Mouse (Mus musculus): ENCODE data around the gene Ccl17.

Gene Ccl17

DNA sequence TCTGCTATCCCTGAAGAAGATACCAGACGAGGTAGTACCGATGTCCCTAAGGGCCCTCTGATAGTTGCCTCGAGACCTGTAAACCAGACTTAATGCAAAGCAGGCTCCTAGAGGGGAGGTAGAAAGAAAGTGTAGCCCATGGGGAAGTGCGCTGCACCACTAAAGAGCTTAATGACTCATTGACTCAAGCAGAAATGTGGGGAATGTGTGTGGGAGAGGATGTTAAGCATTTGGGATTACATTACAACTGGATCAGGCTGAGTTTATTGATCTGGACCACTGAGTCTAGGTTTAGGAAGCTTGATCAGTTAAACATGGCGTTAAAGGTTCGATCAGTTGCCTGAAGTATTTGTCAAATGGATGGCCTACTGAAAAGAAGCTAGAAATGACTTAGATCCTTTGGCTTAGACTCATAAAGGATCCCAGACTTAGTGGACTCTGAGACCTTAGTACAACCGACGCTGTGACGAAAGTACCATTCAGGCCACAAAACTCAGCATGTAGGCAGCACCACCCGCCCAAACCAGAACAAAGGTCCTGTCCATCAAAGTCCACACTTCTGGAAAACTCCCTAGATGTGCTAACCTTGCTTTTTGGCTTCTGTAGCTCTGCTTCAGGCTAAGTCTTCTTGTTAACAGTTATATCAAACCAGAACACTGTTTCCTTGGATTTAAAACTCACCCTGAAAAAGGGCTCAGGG lies 20.8 kb upstream of the Ccl17 start:
- no peak for DNase-seq (ENCODE audit: low read depth, low spot score)

DNA sequence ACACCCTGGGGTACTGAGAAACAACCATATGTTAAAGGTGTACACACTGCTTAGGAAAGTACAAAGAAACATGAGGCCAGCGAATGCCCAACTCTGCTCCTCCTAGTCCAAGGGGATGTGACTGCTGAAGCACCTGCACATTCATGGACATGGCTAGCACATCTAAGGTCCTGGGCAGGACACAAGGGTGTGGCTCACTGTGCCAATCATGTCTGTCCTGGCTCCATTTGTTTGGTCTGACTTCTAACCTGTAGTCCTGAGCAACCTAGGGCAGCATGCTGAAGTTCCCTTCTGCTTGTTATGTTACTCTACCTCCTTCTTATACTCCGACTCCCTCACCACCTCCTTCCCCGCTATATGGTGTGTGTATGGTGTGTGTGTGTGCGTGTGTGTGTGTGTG lies 15.9 kb upstream of the Ccl17 start:
- no peak for DNase-seq (ENCODE audit: low read depth, low spot score)

DNA sequence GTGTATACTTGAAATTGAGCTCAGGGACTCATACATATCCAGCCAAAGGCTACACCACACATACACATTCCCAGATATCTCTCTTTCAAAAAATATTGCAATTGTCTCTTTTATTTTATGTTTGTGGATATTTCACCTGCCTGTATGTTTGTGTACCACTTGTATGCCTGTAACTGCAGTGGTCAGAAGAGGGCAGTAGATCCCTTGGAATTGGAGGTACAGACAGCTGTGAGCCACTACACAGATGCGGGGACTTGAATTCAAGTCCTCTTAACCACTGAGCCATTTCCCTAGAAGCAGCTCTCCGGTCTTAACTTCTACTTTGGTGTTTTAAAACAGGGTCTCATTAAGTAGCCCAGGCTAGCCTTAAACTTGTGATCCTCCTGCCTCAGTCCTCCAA lies 15.5 kb upstream of the Ccl17 start:
- DNase-seq (ENCODE audit: low read depth, low spot score), result no peak

DNA sequence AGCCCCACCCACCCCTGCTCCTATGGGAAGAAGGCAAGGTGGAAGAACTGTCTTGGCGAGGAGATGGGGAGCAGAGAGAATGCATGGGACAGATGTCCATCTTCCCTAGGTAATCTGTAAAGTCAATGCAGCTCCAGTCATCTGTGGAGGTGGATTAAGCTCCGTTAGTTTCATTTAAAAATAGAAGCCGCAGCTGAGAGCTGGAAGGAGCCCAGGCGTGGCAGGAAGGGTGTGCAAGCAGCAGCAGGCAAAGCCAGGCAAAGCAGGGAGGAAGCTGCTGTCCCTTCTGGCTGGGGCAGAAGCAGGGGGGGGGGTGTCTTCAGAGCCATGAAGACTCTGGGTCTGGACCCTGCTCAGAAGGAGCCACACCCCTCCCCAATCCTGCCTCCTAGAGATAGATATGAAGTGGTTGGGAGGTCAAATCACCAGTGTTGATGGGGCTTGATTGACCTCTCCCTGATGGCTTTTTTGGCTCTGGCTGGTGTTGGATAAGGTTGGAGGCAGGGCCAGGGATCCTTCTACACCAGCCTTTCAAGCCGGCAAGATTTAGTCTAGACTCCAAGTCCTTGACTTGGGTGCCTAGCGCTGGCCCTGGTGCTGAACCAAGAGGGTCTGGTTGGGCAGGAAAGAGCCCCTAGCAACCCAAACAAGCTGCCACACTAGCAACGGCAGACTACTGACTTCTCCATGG lies 9.8 kb upstream of the Ccl17 start:
- DNase-seq (ENCODE audit: low read depth, low spot score), result no peak

DNA sequence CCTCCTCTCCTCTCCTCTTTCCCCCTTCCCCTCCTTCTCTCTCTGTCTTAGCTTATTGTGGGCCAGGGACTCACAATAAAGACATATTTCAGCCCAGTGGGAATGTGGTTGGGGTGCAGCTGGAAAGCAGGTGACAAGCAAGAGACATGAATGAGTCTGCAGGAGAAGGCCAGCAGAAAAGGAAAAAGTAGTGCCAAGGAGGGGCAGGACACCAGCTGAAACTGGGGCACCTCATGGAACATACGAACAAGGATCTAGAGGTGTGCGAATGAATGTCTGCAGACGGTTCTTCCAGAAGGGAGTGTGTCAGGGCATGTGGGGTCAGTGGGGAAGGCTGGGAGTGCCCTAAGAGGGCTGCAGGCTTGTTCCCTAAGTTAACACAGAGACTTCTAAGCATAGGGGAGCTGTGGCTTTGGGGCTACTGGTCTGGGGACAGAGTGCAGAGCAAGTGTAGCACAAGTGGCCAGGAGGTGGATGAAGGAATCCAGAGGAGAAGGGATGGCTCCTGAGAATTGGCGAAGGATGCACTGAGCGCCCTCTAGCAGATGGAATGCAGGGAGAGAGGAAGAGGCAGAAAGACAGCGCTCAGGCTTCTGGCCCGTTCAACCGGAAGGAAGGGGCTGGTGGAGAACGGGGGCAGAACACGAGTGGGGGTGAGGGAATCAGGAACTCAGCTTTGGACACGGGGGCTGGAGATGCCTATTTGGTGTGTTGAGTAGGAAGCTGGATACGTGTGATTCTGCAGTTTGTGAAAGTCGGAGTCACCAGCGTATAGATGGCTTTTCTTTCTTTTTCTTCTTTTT lies 8.8 kb upstream of the Ccl17 start:
- no peak for DNase-seq (ENCODE audit: low read depth, low spot score)

DNA sequence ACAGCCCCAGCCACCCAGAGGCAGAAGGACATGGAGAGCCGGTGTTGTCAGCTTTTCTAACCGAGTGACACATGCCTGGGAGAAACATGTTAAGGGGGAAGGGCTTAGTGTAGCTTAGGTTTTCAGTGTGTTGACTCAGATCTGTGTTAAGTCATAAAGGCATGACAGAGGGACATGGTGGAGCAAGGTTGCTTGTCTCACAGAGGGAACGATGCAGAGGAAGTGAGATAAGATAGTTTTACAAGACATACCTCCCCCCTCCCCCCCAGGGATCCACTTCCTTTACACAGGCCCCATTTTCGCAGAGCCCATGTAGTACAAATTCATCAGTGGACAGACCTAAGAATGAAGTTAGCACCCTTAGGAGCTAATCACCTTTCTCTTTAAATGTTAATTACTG lies 7.9 kb upstream of the Ccl17 start:
- DNase-seq (ENCODE audit: low read depth, low spot score), result no peak

DNA sequence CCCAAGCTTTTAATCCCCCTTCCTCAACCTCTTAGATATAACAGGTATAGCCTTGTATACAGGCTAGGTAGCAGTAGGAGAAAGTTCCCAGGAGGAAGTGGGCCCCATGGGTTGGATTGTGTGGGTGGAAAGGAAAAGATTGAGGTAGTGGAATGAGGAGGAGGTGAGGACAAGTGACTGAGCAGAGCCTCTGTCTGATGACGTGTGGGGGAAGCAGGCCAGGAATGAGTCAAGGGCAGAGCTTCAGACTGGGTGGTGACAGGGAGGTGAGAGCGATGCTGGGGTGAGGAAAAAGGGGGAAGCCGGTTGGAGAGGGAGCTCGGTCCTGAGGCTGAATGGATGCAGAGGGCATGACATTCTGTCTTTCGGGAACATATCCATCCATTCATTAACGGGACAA lies 6.7 kb upstream of the Ccl17 start:
- DNase-seq (ENCODE audit: low read depth, low spot score), result no peak

DNA sequence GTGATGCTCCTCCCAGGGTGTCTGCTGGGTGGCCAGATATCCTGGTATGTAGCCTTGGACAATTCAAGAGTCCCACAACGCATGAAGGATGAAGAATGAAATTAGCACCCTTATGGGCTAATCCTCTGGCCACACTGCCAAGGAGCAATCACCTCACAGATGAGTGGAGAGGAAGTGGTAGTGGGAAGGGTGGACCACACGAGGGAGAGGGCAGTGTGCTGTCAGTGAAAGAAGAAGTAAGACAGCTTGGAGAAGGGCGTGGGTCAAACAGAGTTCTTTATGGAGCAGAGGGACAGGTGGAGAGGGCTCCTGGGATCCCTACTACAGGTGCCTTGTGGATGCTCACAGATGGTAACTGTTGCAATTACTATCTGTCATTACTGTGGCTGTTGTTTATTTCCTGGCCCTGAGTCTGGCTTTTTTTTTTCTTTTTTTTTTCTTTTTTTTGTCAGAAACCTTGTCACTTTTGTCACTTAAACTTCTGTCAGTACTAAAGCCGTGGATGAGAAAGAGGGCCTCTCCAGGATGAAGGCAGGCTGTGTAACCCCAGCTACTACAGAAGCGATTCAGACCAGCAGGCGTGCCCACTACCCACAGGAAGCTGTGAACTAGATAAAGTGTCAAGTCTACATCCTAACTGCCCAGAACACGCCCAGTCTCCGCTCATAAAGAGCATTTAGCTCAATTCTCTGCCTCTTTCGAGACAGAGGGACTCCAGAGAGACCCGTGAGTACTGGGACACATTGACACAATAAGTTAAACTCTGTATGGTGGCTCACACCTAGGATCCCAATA lies 5.5 kb upstream of the Ccl17 start:
- no peak for DNase-seq (ENCODE audit: low read depth, low spot score)

DNA sequence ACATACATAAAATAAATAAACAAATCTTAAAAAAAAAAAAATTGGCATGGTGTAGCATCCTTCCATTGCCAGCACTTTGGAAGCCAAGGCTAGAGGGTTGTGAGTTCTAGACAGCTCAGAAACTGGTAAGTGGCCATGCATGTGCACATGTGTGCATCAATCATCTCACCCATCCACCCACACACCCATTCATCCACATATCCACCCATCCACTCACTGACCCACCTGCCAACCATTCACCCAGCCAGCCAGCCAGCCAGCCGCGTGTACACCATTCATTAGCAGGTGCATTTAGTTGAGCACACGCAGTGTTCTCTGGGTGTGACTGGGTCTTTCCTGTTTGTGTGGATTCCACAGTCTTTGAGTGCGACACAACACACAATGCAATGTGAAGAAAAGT lies 4.4 kb upstream of the Ccl17 start:
- no peak for DNase-seq (ENCODE audit: low read depth, low spot score)

DNA sequence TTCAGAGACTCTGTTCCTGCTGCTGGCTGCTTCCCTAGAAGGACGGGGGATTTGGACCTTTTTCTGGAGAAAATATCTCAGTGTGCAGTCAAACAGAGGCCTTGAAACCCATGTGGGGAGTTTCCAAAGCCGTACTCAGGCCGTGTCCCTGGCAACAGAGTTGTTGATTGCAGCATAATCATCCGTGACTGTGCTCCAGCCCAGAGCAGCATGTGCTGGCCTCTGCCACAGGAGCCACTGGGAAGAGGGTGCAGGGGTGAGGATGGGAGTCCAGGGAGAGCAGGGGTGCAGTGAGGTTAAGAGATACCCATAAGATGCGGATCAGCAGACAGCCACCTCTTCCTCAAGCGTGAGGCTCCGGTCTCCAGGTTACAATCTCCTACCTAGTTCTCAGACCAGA lies 2.7 kb upstream of the Ccl17 start:
- no peak for DNase-seq (ENCODE audit: low read depth, low spot score)

DNA sequence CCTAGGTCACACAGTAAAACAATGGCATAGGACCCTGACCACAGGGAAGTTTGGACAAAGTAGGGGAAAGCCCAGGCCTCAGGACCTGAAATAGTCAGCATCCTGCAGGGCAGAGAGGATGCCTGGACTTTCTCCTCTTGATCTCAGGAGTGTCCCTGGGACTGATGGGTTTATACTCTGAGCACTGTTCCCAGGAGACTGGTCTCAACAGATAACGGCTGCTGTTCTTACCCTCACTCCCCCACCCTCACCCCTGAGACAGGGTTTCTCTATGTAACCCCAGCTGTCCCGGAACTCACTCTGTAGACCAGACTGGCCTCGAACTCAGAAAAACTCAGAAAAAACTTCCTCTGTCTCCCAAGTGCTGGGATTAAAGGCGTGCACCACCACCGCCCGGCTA lies 1.9 kb upstream of the Ccl17 start:
- no peak for DNase-seq (ENCODE audit: low read depth, low spot score)

DNA sequence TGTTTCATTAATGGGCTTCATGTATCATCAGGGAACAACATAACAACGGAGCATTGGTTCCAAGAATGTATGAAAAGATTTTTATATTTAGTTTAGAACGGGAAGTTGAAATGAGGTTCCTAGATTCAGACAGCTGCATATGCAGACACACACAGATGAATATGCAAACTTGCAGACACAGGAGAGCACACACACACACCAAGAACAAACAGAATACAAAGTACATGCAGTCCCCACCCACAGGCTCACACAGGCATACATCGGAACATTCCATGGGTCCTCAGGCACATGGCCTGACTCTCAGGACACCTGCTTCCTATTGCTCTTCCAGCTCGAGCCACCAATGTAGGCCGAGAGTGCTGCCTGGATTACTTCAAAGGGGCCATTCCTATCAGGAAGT lies 602 bp downstream of the Ccl17 start:
- DNase-seq (ENCODE audit: low read depth, low spot score), result no peak

DNA sequence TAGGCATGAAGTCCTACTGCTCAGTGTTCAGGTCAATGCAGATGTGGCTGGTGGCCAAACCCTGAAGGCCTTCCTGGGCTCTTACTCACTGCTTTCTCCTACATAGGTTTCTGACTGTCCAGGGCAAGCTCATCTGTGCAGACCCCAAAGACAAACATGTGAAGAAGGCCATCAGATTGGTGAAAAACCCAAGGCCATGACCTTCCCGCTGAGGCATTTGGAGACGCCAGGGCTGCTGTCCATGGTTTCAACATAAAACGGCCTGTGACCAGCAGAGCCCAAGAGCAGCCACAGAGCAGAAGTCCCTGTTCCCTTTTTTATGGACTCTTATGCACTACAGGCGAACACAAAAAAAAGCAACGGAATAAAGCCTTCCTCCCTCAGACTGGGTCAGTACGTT lies 1.4 kb downstream of the Ccl17 start:
- no peak for DNase-seq (ENCODE audit: low read depth, low spot score)

DNA sequence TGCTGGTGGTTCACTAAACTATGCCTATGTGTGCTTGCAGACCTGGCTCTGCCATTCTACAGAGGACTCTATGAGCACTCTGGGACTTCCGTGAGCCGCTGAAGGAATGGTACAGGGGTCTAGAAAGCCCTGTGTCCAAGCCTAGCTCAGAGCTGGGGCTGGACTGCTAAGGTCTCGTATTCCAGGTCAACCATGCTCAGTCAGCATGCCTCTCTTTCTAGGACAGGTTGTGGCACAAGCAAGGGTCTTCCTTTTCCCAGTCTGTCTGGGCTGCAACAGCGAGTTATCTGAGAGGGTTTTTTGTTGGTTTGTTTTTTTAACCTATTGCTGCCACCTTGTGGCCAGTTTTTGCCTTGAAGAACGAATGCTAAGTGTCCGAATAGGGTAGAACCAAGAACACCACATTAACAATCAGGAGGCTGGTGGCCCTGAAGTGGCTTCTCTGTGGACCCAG lies 2.4 kb downstream of the Ccl17 start:
- DNase-seq (ENCODE audit: low read depth, low spot score), result peak; percentile 76

DNA sequence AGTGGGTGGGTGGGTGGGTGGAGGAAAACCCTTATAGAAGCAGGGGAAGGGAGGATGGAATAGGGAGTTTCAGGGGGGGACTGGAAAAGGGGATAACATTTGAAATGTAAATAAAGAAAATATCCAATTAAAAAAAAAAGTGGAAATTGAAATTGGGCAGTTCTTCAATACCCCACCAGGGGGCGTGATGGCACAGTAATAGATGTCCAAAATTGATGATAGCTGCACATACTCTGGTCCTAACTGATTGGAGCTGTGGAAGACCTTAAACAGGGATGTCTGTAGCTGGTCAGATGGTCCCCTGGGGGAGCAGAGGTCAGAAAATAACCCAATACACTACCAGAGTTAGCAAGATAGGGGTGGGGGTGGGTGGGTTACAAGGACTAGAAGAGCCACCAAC lies 4.3 kb downstream of the Ccl17 start:
- no peak for DNase-seq (ENCODE audit: low read depth, low spot score)

DNA sequence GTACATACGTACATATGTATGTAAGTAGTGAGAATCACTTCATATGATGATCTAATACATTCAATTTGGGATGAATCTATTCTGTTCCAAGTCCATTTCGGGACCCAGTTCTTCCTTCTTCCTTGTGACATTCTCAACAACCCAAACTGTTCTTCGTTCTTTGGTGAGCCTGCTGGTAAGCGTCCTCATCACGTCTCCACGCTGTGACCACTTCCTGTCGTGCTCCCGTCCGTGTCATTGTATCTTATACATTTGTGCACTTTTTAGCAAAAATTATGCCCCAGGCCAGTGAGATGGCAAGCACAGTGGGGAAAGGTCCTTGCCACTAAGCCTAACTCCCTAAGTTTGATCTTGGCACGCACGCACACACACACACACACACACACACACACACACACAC lies 7.7 kb downstream of the Ccl17 start:
- no peak for DNase-seq (ENCODE audit: low read depth, low spot score)

DNA sequence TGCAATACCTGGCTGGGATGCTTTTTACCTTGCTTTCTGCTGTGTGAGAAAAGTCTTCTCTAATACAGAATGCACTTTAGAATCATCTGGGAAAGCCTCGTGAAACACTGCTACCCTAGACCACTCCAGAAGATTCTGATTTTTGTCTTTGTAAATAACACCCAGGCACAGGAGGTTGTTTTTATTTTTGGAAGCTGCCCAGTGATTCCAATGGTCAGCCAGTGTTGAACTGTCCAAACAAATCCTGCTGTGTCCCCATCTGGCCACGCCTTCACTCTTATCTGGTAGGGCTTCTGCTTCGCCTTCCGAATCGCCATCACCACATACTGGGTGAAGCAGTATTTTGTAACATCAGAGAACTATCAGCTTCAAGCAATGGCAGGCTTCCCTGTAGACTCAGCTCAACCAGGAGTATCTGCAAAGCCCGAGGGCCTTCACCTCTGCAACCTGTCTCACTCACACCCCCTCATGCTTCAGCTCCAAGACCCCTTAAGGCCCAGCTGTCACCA lies 9.5 kb downstream of the Ccl17 start:
- DNase-seq (ENCODE audit: low read depth, low spot score), result no peak

DNA sequence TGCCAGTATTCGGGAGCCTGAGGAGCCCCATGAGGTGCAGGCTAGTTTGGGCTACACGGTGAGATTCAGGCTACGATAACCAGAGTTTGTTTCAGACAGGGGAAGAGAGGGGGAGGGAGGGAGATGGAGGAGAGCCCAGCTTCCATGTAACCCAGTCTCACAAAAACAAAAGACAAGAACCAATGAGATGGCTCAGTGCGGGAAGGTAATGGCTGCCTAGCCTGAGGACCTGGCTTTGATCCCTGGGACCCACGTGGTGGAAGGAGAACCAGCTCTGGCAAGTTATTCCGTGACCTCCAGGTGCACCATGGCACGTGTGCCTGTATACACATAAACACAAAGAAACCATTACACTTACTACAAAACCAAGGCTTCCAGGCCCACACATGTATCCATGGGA lies 10.3 kb downstream of the Ccl17 start:
- DNase-seq (ENCODE audit: low read depth, low spot score), result no peak

DNA sequence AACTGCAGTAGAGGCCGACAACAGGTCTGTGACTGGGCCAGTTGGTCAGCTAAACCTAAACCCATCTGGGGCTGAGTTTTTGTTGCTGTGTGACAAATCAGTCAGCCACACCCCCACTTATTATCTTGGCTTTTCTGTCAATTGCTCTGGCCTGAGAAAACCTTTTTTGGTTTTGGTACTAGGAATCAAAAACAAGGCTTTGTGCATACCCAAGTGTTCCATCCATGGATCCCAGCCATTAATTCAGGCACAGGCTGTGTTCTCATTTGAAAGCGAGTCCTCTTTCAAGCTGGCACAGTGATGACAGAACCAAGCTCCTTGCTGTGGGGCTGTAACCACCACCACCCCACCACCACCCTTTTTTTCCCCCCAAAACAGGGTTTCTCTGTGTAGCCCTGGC lies 11.1 kb downstream of the Ccl17 start:
- no peak for DNase-seq (ENCODE audit: low read depth, low spot score)

DNA sequence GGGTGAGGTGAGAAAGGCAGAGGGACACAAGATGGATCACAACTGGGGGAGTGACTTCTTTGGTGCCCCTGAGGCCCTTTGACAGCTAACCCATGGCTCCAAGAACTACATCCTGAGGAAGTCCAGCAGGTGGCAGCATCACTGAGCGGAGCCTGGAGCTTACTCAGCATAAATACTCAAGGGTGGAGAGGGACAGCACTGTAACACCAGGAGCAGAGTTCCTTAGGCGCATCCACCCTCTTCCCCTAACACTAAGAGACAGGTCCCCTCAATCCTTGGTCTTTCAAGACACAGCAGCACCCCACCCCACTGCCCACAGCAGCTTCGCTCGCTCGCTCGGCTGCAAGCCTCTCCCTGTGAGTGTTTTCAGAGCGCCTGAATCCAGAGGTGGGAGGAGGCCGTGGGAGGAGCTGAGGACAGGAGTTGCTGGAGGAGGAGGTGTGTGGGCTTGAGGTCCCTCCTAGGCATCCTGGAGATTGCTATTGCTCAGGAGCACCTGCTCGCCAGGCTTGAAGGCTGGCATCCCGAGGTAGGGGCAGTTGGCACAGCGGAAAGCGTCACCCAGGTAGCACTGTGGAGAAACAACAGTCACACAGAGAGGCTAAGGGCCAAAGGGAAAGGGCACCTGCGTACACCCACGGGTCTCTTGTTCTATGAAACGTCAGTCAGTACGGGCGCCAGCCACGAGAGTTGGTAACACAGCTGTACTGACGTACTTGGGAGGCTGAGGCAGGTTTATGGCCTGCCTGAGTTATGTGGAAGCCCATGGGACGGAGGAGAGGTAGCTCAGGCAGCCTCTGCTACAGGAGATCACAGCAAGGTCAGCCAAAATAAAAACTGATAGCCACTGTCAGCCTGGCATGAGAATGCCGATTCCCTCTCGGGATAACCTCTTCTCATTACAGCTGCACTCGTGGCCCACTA lies 12.6 kb downstream of the Ccl17 start:
- peak; percentile 20 for DNase-seq (ENCODE audit: low read depth, low spot score)

DNA sequence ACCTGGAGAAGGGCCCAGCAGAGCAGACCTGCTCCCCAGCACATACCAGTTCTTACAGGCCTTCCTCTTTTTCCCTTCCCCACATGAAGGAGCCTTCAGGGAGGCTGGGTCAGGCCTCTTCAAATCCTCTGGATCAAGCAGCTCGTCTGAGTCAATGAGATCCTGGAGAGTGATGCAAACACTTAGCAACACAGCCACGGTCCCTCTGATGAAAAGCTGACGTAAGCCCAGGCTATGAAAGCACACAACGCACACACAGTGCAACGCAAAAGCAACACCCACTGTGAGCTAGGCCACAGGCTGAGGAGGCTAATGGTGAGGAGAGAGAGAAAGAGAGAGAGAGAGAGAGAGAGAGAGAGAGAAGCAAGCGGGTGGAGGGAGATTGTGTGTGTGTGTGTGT lies 14.9 kb downstream of the Ccl17 start:
- no peak for DNase-seq (ENCODE audit: low read depth, low spot score)

Data from retina, postnatal 7 days (tissue).